Mouse (Mus musculus): ENCODE data around the gene Gm11549.

Gm11549 gene

GRCm38 (mm10) chr3:36521073-36522060, at the start of gene Gm11549:
Gene Gm11549, minus strand, starts transcription at chr3:36521813.
- DNase-seq (ENCODE audit: low read depth): no peak

- DNase-seq (ENCODE audit: low read depth): peak; percentile 71
Observed at GRCm38 (mm10) chr3:36569836-36570235, 48.2 kb upstream of the Gm11549 start.

- no peak for DNase-seq (ENCODE audit: low read depth)
Observed at GRCm38 (mm10) chr3:36563666-36564065, 42.1 kb upstream of the Gm11549 start.

GRCm38 (mm10) chr3:36559606-36560005, 38.0 kb upstream of the Gm11549 start:
- DNase-seq (ENCODE audit: low read depth): peak; percentile 34

GRCm38 (mm10) chr3:36557601-36558000, 36.0 kb upstream of the Gm11549 start:
- no peak for DNase-seq (ENCODE audit: low read depth)

- DNase-seq (ENCODE audit: low read depth): peak; percentile 68
Observed at GRCm38 (mm10) chr3:36552406-36553047, 30.9 kb upstream of the Gm11549 start, which contains the start of gene Exosc9. Gene Exosc9, plus strand, starts transcription at chr3:36552606.

- no peak for DNase-seq (ENCODE audit: low read depth)
Observed at GRCm38 (mm10) chr3:36551851-36552384, 30.3 kb upstream of the Gm11549 start.

- no peak for DNase-seq (ENCODE audit: low read depth)
Observed at GRCm38 (mm10) chr3:36551343-36551742, 29.7 kb upstream of the Gm11549 start.

- DNase-seq (ENCODE audit: low read depth): no peak
Observed at GRCm38 (mm10) chr3:36544961-36545360, 23.3 kb upstream of the Gm11549 start.

- DNase-seq (ENCODE audit: low read depth): no peak
Observed at GRCm38 (mm10) chr3:36541399-36541798, 19.8 kb upstream of the Gm11549 start.

GRCm38 (mm10) chr3:36540756-36541155, 19.1 kb upstream of the Gm11549 start:
- DNase-seq (ENCODE audit: low read depth): no peak

GRCm38 (mm10) chr3:36537701-36538470, 16.3 kb upstream of the Gm11549 start:
- DNase-seq (ENCODE audit: low read depth): no peak

- DNase-seq (ENCODE audit: low read depth): no peak
Observed at GRCm38 (mm10) chr3:36536041-36536440, 14.4 kb upstream of the Gm11549 start.

- DNase-seq (ENCODE audit: low read depth): no peak
Observed at GRCm38 (mm10) chr3:36533201-36533672, 11.6 kb upstream of the Gm11549 start.

GRCm38 (mm10) chr3:36532738-36533137, 11.1 kb upstream of the Gm11549 start:
- no peak for DNase-seq (ENCODE audit: low read depth)

- DNase-seq (ENCODE audit: low read depth): no peak
Observed at GRCm38 (mm10) chr3:36531979-36532542, 10.4 kb upstream of the Gm11549 start.

GRCm38 (mm10) chr3:36531242-36531641, 9.6 kb upstream of the Gm11549 start:
- DNase-seq (ENCODE audit: low read depth): no peak

- no peak for DNase-seq (ENCODE audit: low read depth)
Observed at GRCm38 (mm10) chr3:36530781-36531180, 9.2 kb upstream of the Gm11549 start.

- DNase-seq (ENCODE audit: low read depth): no peak
Observed at GRCm38 (mm10) chr3:36530345-36530744, 8.7 kb upstream of the Gm11549 start.

GRCm38 (mm10) chr3:36524466-36524865, 2.9 kb upstream of the Gm11549 start:
- DNase-seq (ENCODE audit: low read depth): no peak

- DNase-seq (ENCODE audit: low read depth): no peak
Observed at GRCm38 (mm10) chr3:36522137-36522536, 524 bp upstream of the Gm11549 start.

Measured in c-Kit-positive CD71-positive TER-119-negative erythroid progenitor cells, embryonic 14.5 days (primary cell).